Mouse (Mus musculus) cerebellum, adult 9-10 months (tissue): ENCODE data around the gene Rbm38.

ENCODE experiments used
- DNase-seq: peaks from one replicate; pipeline ENCODE4 v3.0.0; 2022

Gene Rbm38

GRCm38 (mm10) chr2:173017940-173018339 is 2.4 kb upstream of the Rbm38 start:
- no peak for DNase-seq

GRCm38 (mm10) chr2:173018618-173019017 is 1.7 kb upstream of the Rbm38 start:
- no peak for DNase-seq

- no peak for DNase-seq
Measured at GRCm38 (mm10) chr2:173019322-173019721, 976 bp upstream of the Rbm38 start.

GRCm38 (mm10) chr2:173019790-173020189 is 508 bp upstream of the Rbm38 start:
- peak; percentile 86 for DNase-seq

- DNase-seq = peak; percentile 95
Measured at GRCm38 (mm10) chr2:173021633-173022055, 1.3 kb downstream of the Rbm38 start.

- DNase-seq = peak; percentile 52
Measured at GRCm38 (mm10) chr2:173022056-173022681, 1.9 kb downstream of the Rbm38 start.

- DNase-seq = peak; percentile 41
Measured at GRCm38 (mm10) chr2:173022813-173023212, 2.5 kb downstream of the Rbm38 start.

- DNase-seq = peak; percentile 18
Measured at GRCm38 (mm10) chr2:173023371-173023851, 3.1 kb downstream of the Rbm38 start.

GRCm38 (mm10) chr2:173023966-173024365 is 3.7 kb downstream of the Rbm38 start:
- DNase-seq = no peak

- no peak for DNase-seq
Measured at GRCm38 (mm10) chr2:173024392-173024791, 4.1 kb downstream of the Rbm38 start.

- peak; percentile 51 for DNase-seq
Measured at GRCm38 (mm10) chr2:173024938-173025337, 4.6 kb downstream of the Rbm38 start.

GRCm38 (mm10) chr2:173026286-173026685 is 6.0 kb downstream of the Rbm38 start:
- DNase-seq = no peak

- DNase-seq = no peak
Measured at GRCm38 (mm10) chr2:173026688-173027131, 6.4 kb downstream of the Rbm38 start.

GRCm38 (mm10) chr2:173027169-173027823 is 7.0 kb downstream of the Rbm38 start:
- no peak for DNase-seq

GRCm38 (mm10) chr2:173027824-173028495 is 7.7 kb downstream of the Rbm38 start:
- DNase-seq = no peak

- DNase-seq = no peak
Measured at GRCm38 (mm10) chr2:173028508-173029031, 8.3 kb downstream of the Rbm38 start.

- DNase-seq = no peak
Measured at GRCm38 (mm10) chr2:173030591-173031338, 10.5 kb downstream of the Rbm38 start.

- DNase-seq = no peak
Measured at GRCm38 (mm10) chr2:173033531-173033930, 13.2 kb downstream of the Rbm38 start.

- no peak for DNase-seq
Measured at GRCm38 (mm10) chr2:173034998-173035397, 14.7 kb downstream of the Rbm38 start.

GRCm38 (mm10) chr2:173035653-173036052 is 15.4 kb downstream of the Rbm38 start:
- DNase-seq = no peak

GRCm38 (mm10) chr2:173036055-173036454 is 15.8 kb downstream of the Rbm38 start:
- no peak for DNase-seq

- no peak for DNase-seq
Measured at GRCm38 (mm10) chr2:173036611-173037010, 16.3 kb downstream of the Rbm38 start.

GRCm38 (mm10) chr2:173037347-173037746 is 17.0 kb downstream of the Rbm38 start:
- no peak for DNase-seq
